Mouse (Mus musculus): ENCODE measurements around the gene 2310022B05Rik.

The 2310022B05Rik gene

GRCm38 (mm10) chr8:124663112-124663873 lies at the start of gene 2310022B05Rik:
Gene 2310022B05Rik (minus strand): TSS chr8:124663369.
- peak; percentile 80 for DNase-seq (ENCODE audit: low read depth, low spot score)

- DNase-seq (ENCODE audit: low read depth, low spot score), result peak; percentile 51
Measured at GRCm38 (mm10) chr8:124705823-124706222, 42.7 kb upstream of the 2310022B05Rik start.

GRCm38 (mm10) chr8:124704376-124704775 lies 41.2 kb upstream of the 2310022B05Rik start:
- no peak for DNase-seq (ENCODE audit: low read depth, low spot score)

GRCm38 (mm10) chr8:124703526-124703925 lies 40.4 kb upstream of the 2310022B05Rik start:
- DNase-seq (ENCODE audit: low read depth, low spot score), result no peak

GRCm38 (mm10) chr8:124702183-124702582 lies 39.0 kb upstream of the 2310022B05Rik start:
- no peak for DNase-seq (ENCODE audit: low read depth, low spot score)

GRCm38 (mm10) chr8:124701023-124701422 lies 37.9 kb upstream of the 2310022B05Rik start:
- no peak for DNase-seq (ENCODE audit: low read depth, low spot score)

- DNase-seq (ENCODE audit: low read depth, low spot score), result no peak
Measured at GRCm38 (mm10) chr8:124700271-124700670, 37.1 kb upstream of the 2310022B05Rik start.

- no peak for DNase-seq (ENCODE audit: low read depth, low spot score)
Measured at GRCm38 (mm10) chr8:124695424-124696100, 32.4 kb upstream of the 2310022B05Rik start.

GRCm38 (mm10) chr8:124691706-124692105 lies 28.5 kb upstream of the 2310022B05Rik start:
- no peak for DNase-seq (ENCODE audit: low read depth, low spot score)

GRCm38 (mm10) chr8:124688899-124689298 lies 25.7 kb upstream of the 2310022B05Rik start:
- DNase-seq (ENCODE audit: low read depth, low spot score), result no peak

- DNase-seq (ENCODE audit: low read depth, low spot score), result no peak
Measured at GRCm38 (mm10) chr8:124682218-124682617, 19.0 kb upstream of the 2310022B05Rik start.

GRCm38 (mm10) chr8:124681792-124682157 lies 18.6 kb upstream of the 2310022B05Rik start:
- no peak for DNase-seq (ENCODE audit: low read depth, low spot score)

- DNase-seq (ENCODE audit: low read depth, low spot score), result no peak
Measured at GRCm38 (mm10) chr8:124681077-124681791, 18.1 kb upstream of the 2310022B05Rik start.

GRCm38 (mm10) chr8:124678246-124678645 lies 15.1 kb upstream of the 2310022B05Rik start:
- no peak for DNase-seq (ENCODE audit: low read depth, low spot score)

- DNase-seq (ENCODE audit: low read depth, low spot score), result peak; percentile 94
Measured at GRCm38 (mm10) chr8:124677486-124677885, 14.3 kb upstream of the 2310022B05Rik start.

- no peak for DNase-seq (ENCODE audit: low read depth, low spot score)
Measured at GRCm38 (mm10) chr8:124677078-124677477, 13.9 kb upstream of the 2310022B05Rik start.

GRCm38 (mm10) chr8:124676661-124677060 lies 13.5 kb upstream of the 2310022B05Rik start:
- DNase-seq (ENCODE audit: low read depth, low spot score), result no peak

- DNase-seq (ENCODE audit: low read depth, low spot score), result no peak
Measured at GRCm38 (mm10) chr8:124672345-124672744, 9.2 kb upstream of the 2310022B05Rik start.

- DNase-seq (ENCODE audit: low read depth, low spot score), result no peak
Measured at GRCm38 (mm10) chr8:124668798-124669197, 5.6 kb upstream of the 2310022B05Rik start.

- DNase-seq (ENCODE audit: low read depth, low spot score), result no peak
Measured at GRCm38 (mm10) chr8:124664414-124664813, 1.2 kb upstream of the 2310022B05Rik start.

GRCm38 (mm10) chr8:124663874-124664230 lies 683 bp upstream of the 2310022B05Rik start:
- peak; percentile 30 for DNase-seq (ENCODE audit: low read depth, low spot score)

- DNase-seq (ENCODE audit: low read depth, low spot score), result no peak
Measured at GRCm38 (mm10) chr8:124662446-124663111, 590 bp downstream of the 2310022B05Rik start.
